Mouse (Mus musculus) ovary, postnatal 10 days (tissue): ENCODE data around the gene Gm35315.
"Not testable (repeated sequence)": the region's sequence is repeated elsewhere in the genome, so short reads cannot be mapped to it uniquely, and the experiment has no call there.

Source experiments
- DNase-seq: peaks from one replicate; pipeline ENCODE4 v3.0.0; 2022; ENCODE audit warnings: low spot score

Gene Gm35315

GRCm38 (mm10) chr5:110094030-110094846 is at the start of gene Gm35315:
Gene Gm35315 (minus strand): TSS chr5:110094420.
- no peak for DNase-seq

GRCm38 (mm10) chr5:110143007-110143406 is 48.8 kb upstream of the Gm35315 start:
- no peak for DNase-seq

- no peak for DNase-seq
Measured at GRCm38 (mm10) chr5:110142309-110142708, 48.1 kb upstream of the Gm35315 start.

GRCm38 (mm10) chr5:110140424-110140823 is 46.2 kb upstream of the Gm35315 start:
- DNase-seq, result no peak

GRCm38 (mm10) chr5:110139325-110139724 is 45.1 kb upstream of the Gm35315 start:
- DNase-seq, result no peak

GRCm38 (mm10) chr5:110137816-110138215 is 43.6 kb upstream of the Gm35315 start:
- DNase-seq, result no peak

GRCm38 (mm10) chr5:110136087-110136464 is 41.9 kb upstream of the Gm35315 start:
- no peak for DNase-seq

- DNase-seq, result peak; percentile 97
Measured at GRCm38 (mm10) chr5:110135293-110136086, 41.3 kb upstream of the Gm35315 start, which contains the start of gene Chfr. Gene Chfr (plus strand): TSS chr5:110135842.

GRCm38 (mm10) chr5:110122380-110122779 is 28.2 kb upstream of the Gm35315 start:
- DNase-seq, result not testable (repeated sequence)

GRCm38 (mm10) chr5:110109991-110110441 is 15.8 kb upstream of the Gm35315 start, which contains the start of gene Zfp605:
Gene Zfp605 (plus strand): TSS chr5:110110092.
- peak; percentile 82 for DNase-seq

GRCm38 (mm10) chr5:110108305-110108628 is 14.0 kb upstream of the Gm35315 start:
- DNase-seq, result no peak

- DNase-seq, result peak; percentile 82
Measured at GRCm38 (mm10) chr5:110107581-110108304, 13.5 kb upstream of the Gm35315 start, which contains the start of gene Gtpbp6. Gene Gtpbp6 (minus strand): TSS chr5:110108197.

- DNase-seq, result no peak
Measured at GRCm38 (mm10) chr5:110106901-110107564, 12.8 kb upstream of the Gm35315 start.

GRCm38 (mm10) chr5:110106140-110106871 is 12.1 kb upstream of the Gm35315 start:
- DNase-seq, result no peak

- no peak for DNase-seq
Measured at GRCm38 (mm10) chr5:110104616-110105380, 10.6 kb upstream of the Gm35315 start.

- no peak for DNase-seq
Measured at GRCm38 (mm10) chr5:110103901-110104615, 9.8 kb upstream of the Gm35315 start.

- no peak for DNase-seq
Measured at GRCm38 (mm10) chr5:110102853-110103625, 8.8 kb upstream of the Gm35315 start.

GRCm38 (mm10) chr5:110102429-110102828 is 8.2 kb upstream of the Gm35315 start:
- DNase-seq, result no peak
